Mouse (Mus musculus) MEL (cell line): ENCODE measurements around the gene Clk2.

Source experiments
- CTCF ChIP-seq, 3 experiments: IDR thresholded peaks in 2 of 3; conservative IDR thresholded peaks in 1 of 3; 2 replicates each; pipeline ENCODE4 v1.5.1; 2011 to 2012; ENCODE audit warnings: low read length in 3 of 3, low read depth in 2 of 3, mild to moderate bottlenecking in 2 of 3, improper control_type of control experiment in 1 of 3, inconsistent platforms in 1 of 3, mixed read lengths in 1 of 3, moderate library complexity in 1 of 3; ENCODE audit not compliant: control insufficient read depth in 1 of 3, insufficient read depth in 1 of 3, poor library complexity in 1 of 3, severe bottlenecking in 1 of 3
- EP300 ChIP-seq, 2 experiments: IDR thresholded peaks; 2 replicates each; pipeline ENCODE4 v1.6.1; 2011; ENCODE audit warnings: improper control_type of control experiment in 2 of 2, low read length in 2 of 2, low read depth in 1 of 2, mild to moderate bottlenecking in 1 of 2
- GABPA ChIP-seq: IDR thresholded peaks from 2 replicates; pipeline ENCODE4 v1.6.1; 2012; ENCODE audit warnings: low read depth, mild to moderate bottlenecking, inconsistent platforms, low read length, improper control_type of control experiment, moderate library complexity
- HCFC1 ChIP-seq: IDR thresholded peaks from 2 replicates; pipeline ENCODE4 v1.6.1; 2012; ENCODE audit warnings: low read depth, mild to moderate bottlenecking, inconsistent platforms, low read length, improper control_type of control experiment, moderate library complexity
- MAX ChIP-seq: IDR thresholded peaks from 2 replicates; pipeline ENCODE4 v1.6.1; 2011; ENCODE audit warnings: low read length, improper control_type of control experiment
- MYC ChIP-seq: IDR thresholded peaks from 2 replicates; pipeline ENCODE4 v1.6.1; 2011; ENCODE audit warnings: low read depth, mild to moderate bottlenecking, low read length, improper control_type of control experiment, moderate library complexity
- POLR2A ChIP-seq, 2 experiments: IDR thresholded peaks; 2 replicates each; pipeline ENCODE4 v1.6.1; 2011 to 2012; ENCODE audit warnings: low read length in 2 of 2, mild to moderate bottlenecking in 2 of 2, control low read depth in 1 of 2, improper control_type of control experiment in 1 of 2, low read depth in 1 of 2, moderate library complexity in 1 of 2; ENCODE audit not compliant: control insufficient read depth in 1 of 2, insufficient read depth in 1 of 2, poor library complexity in 1 of 2
- SMC3 ChIP-seq: IDR thresholded peaks from 2 replicates; pipeline ENCODE4 v1.6.1; 2011; ENCODE audit warnings: low read depth, low read length, improper control_type of control experiment
- USF1 ChIP-seq: IDR thresholded peaks from 2 replicates; pipeline ENCODE4 v1.6.1; 2014; ENCODE audit warnings: low read depth, mild to moderate bottlenecking, inconsistent platforms, low read length, improper control_type of control experiment, moderate library complexity
- USF2 ChIP-seq, 2 experiments: IDR thresholded peaks; 2 replicates each; pipeline ENCODE4 v1.6.1; 2011 to 2012; ENCODE audit warnings: improper control_type of control experiment in 2 of 2, low read length in 2 of 2, borderline replicate concordance in 1 of 2, inconsistent platforms in 1 of 2, low read depth in 1 of 2, mild to moderate bottlenecking in 1 of 2; ENCODE audit not compliant: insufficient read depth in 1 of 2

DNA sequence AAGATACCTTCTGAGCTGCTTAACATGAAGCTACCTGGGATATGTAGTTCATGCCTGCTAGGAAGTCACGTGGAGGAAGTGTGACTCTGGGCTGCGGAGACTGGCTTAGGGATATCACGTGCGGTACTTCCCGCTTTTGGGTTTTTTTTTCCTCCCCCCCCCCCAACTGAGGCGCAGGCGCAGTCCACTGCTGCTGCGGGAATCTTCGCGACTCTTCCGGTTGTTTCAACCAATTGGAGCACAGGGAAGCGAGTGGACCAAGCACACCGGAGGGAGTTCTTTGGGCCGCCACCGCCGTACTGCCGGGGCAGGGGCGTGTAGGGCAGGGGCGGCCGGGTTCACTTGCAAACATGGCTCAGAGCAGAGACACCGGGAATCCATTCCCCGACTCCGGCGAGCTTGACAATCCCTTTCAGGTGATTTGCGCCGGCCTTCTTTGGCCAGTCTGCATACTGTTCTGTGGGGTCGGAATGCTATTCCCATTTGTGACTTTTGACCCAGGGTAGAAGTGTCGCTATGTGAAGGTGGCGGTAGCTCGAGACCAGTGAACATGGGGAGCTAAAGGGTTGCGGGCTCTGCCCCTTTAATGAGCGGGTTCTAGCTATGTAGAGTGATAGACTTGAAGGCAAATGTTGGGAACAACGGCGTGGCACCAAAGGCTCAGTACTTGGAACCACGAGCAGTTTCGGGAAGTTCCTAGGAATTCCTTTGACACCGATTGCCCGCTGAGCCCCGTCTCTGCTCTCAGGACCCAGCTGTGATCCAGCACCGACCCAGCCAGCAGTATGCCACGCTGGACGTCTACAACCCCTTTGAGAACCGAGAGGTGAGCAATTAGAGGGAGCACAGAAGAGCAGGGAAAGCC lies 12.9 kb downstream of the Clk2 start, which contains the start of gene Scamp3:
- peak; percentile 96 for TF ChIP-seq MYC
- TF ChIP-seq MAX: peak; percentile 100
- TF ChIP-seq GABPA: no peak
- peak; percentile 100 for TF ChIP-seq USF1
- 0 out of 6 replicates have a peak, but pooled peaks of 1 of the 3 experiments have one; percentile 5 for TF ChIP-seq CTCF (IDR thresholded peaks at IDR 0.05 in 2 of 3, conservative IDR thresholded peaks at IDR 0.05 in 1 of 3; ENCODE audit: control insufficient read depth in 1 of 3, insufficient read depth in 1 of 3, low read depth in 2 of 3, low read length in 3 of 3, poor library complexity in 1 of 3, severe bottlenecking in 1 of 3)
- TF ChIP-seq USF2 (IDR thresholded peaks at IDR 0.05; ENCODE audit: borderline replicate concordance in 1 of 2, insufficient read depth in 1 of 2, low read depth in 1 of 2, low read length in 2 of 2): peak; percentile 99
- peak; percentile 87 to 91 for TF ChIP-seq POLR2A (IDR thresholded peaks at IDR 0.05; ENCODE audit: control insufficient read depth in 1 of 2, insufficient read depth in 1 of 2, low read depth in 1 of 2, low read length in 2 of 2, poor library complexity in 1 of 2)
- peak in 1 of 2 experiments; percentile 18; a peak in 1 of 4 replicates for TF ChIP-seq EP300 (IDR thresholded peaks at IDR 0.05; ENCODE audit: low read depth in 1 of 2, low read length in 2 of 2)
- no peak for TF ChIP-seq SMC3
- TF ChIP-seq HCFC1: peak; percentile 99
